Mouse (Mus musculus) intestine, embryonic 14.5 days (tissue): ENCODE measurements around the gene Fbxl12. TPM values are rescaled to one million over a fixed set of nuclear protein-coding genes. Genes with fewer than 3 reads are reported as not detected.

ENCODE experiments used
- ATAC-seq: fragments of 200-750 bp; cut with Nextera tagmentation; replicated peaks from 2 replicates; pipeline ENCODE4 v1.8.0; 2017; ENCODE audit warnings: low read depth, moderate number of reproducible peaks, moderate TSS enrichment, moderate library complexity; ENCODE audit not compliant: low FRiP score, low TSS enrichment
- DNase-seq: peaks from one replicate; pipeline ENCODE4 v3.0.0-alpha.2; 2018; ENCODE audit warnings: low spot score
- H3K27ac ChIP-seq: fragments of 300-500 bp; sonication (generic); 2 replicates; pipeline ENCODE4 v1.5.1; 2014; ENCODE audit warnings: low read depth, mild to moderate bottlenecking, control low read depth
- H3K27me3 ChIP-seq: fragments of 300-500 bp; sonication (generic); replicated peaks from 2 replicates; pipeline ENCODE4 v1.6.1; 2014; ENCODE audit warnings: low read length, control low read depth; ENCODE audit not compliant: control insufficient read depth, insufficient read depth
- H3K36me3 ChIP-seq: fragments of 300-500 bp; sonication (generic); 2 replicates; pipeline ENCODE4 v1.6.1; 2014; ENCODE audit warnings: low read length, control low read depth; ENCODE audit not compliant: control insufficient read depth, insufficient read depth
- H3K4me1 ChIP-seq: fragments of 300-500 bp; sonication (generic); replicated peaks from 2 replicates; pipeline ENCODE4 v1.6.1; 2014; ENCODE audit warnings: low read length, control low read depth, mixed read lengths; ENCODE audit not compliant: control insufficient read depth, insufficient read depth
- H3K4me2 ChIP-seq: fragments of 300-500 bp; sonication (generic); 2 replicates; pipeline ENCODE4 v1.6.1; 2014; ENCODE audit warnings: low read length
- H3K4me3 ChIP-seq: fragments of 300-500 bp; sonication (generic); 2 replicates; pipeline ENCODE4 v1.5.1; 2014; ENCODE audit warnings: low read depth, low read length, control low read depth, mixed read lengths
- H3K9ac ChIP-seq: fragments of 300-500 bp; sonication (generic); 2 replicates; pipeline ENCODE4 v1.6.1; 2014; ENCODE audit warnings: mild to moderate bottlenecking, low read length
- H3K9me3 ChIP-seq: fragments of 300-500 bp; sonication (generic); 2 replicates; pipeline ENCODE4 v1.6.1; 2016; ENCODE audit warnings: low read length, control low read depth; ENCODE audit not compliant: control insufficient read depth
- WGBS: fragments of 180-500 bp; shearing (Covaris S2); extraction: QIAGEN DNeasy Blood & Tissue Kit; methylation state at CpG from one replicate; pipeline ENCODE4 v1.1.7; 2014; 5-methylcytosine and 5-hydroxymethylcytosine counted together
- polyA plus RNA-seq: library from polyadenylated mRNA; unstranded; fragments of >200 nt; fragmentation: Nextera tagmentation; extraction: Ambion mirVana; gene quantifications from 2 replicates; pipeline ENCODE4 v1.2.1, GENCODE M21; 2014

Gene Fbxl12
- polyA plus RNA-seq, 1 experiment from 2014 or later, result 11.6 TPM

DNA sequence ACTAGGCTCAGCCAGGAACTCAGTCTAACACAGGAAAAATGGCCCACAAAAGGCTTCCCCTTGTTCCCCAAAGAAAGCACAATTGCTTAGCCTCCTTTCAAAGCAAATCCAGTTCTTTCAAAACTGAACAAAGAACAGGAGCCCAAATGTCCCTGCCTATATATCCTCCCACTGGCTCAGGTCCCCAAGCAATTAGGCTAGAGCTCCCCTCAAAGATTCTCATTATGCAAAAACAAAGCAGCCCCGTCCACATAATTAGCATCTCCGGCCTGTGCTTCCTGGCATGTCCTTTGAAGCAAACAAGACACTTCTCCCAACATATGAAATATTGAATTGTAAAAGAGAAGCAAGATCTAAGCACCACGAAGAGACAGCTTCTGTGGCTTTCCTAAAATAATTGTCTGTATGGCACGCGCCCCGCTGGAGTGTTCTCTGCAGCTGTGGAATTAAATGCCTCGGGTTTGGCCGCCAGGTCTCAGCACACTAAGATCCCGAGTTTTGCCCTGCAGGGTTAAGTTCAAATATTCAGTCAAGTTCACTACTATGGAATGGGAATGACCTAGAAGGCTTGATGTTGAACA, 35.9 kb upstream of the Fbxl12 start:
- Histone ChIP-seq H3K27ac (no peak overlapping the region), H3K36me3 (no peaks in the 10 kb centered on the region), H3K4me1 (no peaks in the 10 kb centered on the region), H3K9ac (no peak overlapping the region), H3K4me3 (no peak overlapping the region), H3K27me3 (no peaks in the 10 kb centered on the region), H3K4me2 (no peak overlapping the region), H3K9me3 (no peaks in the 10 kb centered on the region)
- ATAC-seq (no peak), DNase-seq (no peak)
- 82% methylated on average over 9 of the region's 9 CpGs for WGBS

DNA sequence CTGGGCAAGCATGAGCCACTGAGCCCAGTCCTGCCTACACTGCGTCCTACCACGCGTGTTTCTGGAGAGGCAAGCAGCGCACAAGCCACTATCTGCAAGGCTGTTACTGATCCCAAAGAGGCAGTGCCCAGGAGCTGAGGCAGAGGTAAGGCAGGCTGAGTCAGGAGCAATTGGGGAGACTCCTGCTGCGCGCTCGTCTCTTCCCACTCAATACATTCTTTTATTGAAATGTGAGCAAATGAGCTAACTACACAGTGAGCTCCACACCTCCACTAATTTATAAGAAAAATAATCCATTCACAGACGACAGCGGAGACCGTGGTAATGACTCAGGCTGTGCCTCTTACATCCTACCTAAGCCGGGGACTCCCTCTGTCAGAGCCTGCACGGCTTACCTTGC, 33.3 kb upstream of the Fbxl12 start:
- 90% methylated on average over 12 of the region's 12 CpGs for WGBS
- Histone ChIP-seq H3K27me3 (no peaks in the 10 kb centered on the region), H3K9me3 (no peaks in the 10 kb centered on the region), H3K36me3 (no peaks in the 10 kb centered on the region), H3K9ac (no peak overlapping the region), H3K4me3 (no peak overlapping the region), H3K4me2 (no peak overlapping the region), H3K27ac (no peak overlapping the region), H3K4me1 (no peaks in the 10 kb centered on the region)
- DNase-seq (no peak), ATAC-seq (no peak)

DNA sequence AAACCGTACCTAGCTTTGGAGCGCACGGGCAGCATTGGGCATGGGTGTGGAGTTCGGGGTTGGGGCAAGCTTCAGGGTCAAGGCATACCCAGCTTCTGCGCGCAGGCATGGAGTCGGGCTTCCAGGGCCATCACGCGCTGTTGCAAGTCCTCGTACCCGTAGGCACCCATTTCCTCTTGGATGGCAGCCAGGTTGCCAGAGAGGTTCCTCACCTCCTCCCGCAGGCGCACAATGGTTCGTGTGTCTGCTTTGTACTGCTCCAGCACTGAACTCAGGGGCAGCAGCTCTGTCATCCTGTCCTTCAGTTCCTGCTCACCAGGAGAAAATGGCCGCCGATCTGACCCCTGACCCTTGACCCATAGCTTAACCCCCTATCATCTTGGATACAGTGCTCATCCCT, 27.5 kb upstream of the Fbxl12 start:
- WGBS, result 86% methylated on average over 16 of the region's 16 CpGs
- no peaks in the 10 kb centered on the region for H3K36me3 ChIP-seq
- ATAC-seq, result no peak
- DNase-seq, result no peak
- H3K27ac ChIP-seq, result no peak overlapping the region
- H3K9me3 ChIP-seq, result no peaks in the 10 kb centered on the region
- H3K4me2 ChIP-seq, result no peak overlapping the region
- H3K27me3 ChIP-seq, result no peaks in the 10 kb centered on the region
- no peak overlapping the region for H3K9ac ChIP-seq
- no peaks in the 10 kb centered on the region for H3K4me1 ChIP-seq
- H3K4me3 ChIP-seq, result no peak overlapping the region

DNA sequence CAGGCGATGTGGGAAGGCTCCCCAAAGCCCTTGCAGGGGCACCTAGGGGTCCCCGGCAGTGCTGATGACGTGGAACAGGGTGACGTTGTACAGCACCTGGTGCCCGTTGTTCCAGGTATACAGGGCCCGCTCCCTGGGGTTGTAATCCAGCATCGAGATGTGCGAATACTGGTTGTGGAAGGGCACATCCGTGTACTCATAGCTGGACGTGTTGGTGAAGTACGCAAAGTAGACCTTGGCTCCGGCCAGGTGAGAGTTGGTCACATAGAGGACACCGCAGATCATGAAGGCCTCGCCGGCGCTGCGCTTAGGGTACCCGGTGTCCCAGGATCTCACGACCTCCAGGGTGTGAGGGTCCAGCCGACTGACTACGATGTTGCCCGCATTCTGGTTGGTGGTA, 23.5 kb upstream of the Fbxl12 start:
- H3K4me2 ChIP-seq, result no peak overlapping the region
- H3K4me3 ChIP-seq, result no peak overlapping the region
- H3K9ac ChIP-seq, result no peak overlapping the region
- ATAC-seq, result peak; percentile 17; the same call in 1 of the 2 replicates
- no peak overlapping the region for H3K27ac ChIP-seq
- peaks cover 4% of the 10 kb centered on the region; the same call in 1 of the 2 replicates for H3K4me1 ChIP-seq
- peaks cover 20% of the 10 kb centered on the region for H3K36me3 ChIP-seq
- DNase-seq, result no peak
- no peaks in the 10 kb centered on the region for H3K9me3 ChIP-seq
- H3K27me3 ChIP-seq, result no peaks in the 10 kb centered on the region
- WGBS, result 90% methylated on average over 22 of the region's 22 CpGs

DNA sequence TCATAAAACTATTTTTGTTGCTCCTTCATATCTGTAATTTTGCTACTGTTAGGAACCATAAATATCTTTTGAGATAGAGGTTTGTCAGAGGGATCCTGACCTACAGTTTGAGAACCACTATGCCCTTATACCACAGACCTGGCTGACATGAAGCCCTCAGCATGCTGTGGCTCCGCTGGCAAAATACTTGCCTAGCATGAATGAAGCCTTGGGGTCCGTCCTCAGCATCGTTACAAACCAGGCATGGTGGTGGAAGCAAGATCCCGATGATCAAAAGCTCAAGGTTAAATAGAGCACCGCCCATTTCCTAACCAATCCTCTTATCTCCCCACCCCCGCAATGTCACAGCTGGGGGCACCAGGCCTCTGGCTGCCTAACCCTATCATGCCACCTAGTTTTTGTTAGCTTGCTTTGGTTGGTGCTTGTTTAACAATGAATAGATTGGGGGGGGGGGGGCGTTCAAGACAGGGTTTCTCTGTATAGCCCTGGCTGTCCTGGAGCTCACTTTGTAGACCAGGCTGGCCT, 22.0 kb upstream of the Fbxl12 start:
- no peak overlapping the region for H3K4me2 ChIP-seq
- no peak overlapping the region for H3K4me3 ChIP-seq
- peaks cover 4% of the 10 kb centered on the region; the same call in 1 of the 2 replicates for H3K4me1 ChIP-seq
- ATAC-seq (no peak), DNase-seq (no peak)
- no peaks in the 10 kb centered on the region for H3K27me3 ChIP-seq
- H3K9ac ChIP-seq, result no peak overlapping the region
- H3K9me3 ChIP-seq, result no peaks in the 10 kb centered on the region
- H3K36me3 ChIP-seq, result peaks cover 35% of the 10 kb centered on the region
- no peak overlapping the region for H3K27ac ChIP-seq
- 17% methylated on average over 7 of the region's 7 CpGs for WGBS

DNA sequence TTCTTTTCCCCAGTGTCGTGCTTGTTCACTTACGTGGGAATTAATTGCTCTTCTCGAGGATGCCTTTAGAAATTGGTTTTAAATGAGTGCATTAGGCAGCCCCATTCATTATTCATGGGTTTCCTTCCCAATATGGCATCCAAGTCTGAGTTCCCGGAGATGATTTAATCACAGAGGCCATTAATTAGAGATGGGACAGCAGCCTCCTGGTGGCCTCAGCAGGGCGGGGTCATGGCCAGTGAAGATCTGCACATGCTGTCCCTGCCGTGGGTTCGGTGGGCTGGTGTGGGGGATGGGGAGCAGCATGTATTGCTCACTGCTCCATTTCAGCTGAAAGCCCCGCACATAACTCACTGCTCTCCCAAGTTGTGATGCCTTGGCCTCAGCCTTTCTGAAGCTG, 21.4 kb upstream of the Fbxl12 start:
- H3K9me3 ChIP-seq, result no peaks in the 10 kb centered on the region
- H3K27ac ChIP-seq, result no peak overlapping the region
- H3K4me3 ChIP-seq, result no peak overlapping the region
- peaks cover 42% of the 10 kb centered on the region for H3K36me3 ChIP-seq
- no peak overlapping the region for H3K9ac ChIP-seq
- ATAC-seq (no peak), DNase-seq (no peak)
- peaks cover 4% of the 10 kb centered on the region; the same call in 1 of the 2 replicates for H3K4me1 ChIP-seq
- no peak overlapping the region for H3K4me2 ChIP-seq
- WGBS, result 33% methylated on average over 8 of the region's 8 CpGs
- no peaks in the 10 kb centered on the region for H3K27me3 ChIP-seq

DNA sequence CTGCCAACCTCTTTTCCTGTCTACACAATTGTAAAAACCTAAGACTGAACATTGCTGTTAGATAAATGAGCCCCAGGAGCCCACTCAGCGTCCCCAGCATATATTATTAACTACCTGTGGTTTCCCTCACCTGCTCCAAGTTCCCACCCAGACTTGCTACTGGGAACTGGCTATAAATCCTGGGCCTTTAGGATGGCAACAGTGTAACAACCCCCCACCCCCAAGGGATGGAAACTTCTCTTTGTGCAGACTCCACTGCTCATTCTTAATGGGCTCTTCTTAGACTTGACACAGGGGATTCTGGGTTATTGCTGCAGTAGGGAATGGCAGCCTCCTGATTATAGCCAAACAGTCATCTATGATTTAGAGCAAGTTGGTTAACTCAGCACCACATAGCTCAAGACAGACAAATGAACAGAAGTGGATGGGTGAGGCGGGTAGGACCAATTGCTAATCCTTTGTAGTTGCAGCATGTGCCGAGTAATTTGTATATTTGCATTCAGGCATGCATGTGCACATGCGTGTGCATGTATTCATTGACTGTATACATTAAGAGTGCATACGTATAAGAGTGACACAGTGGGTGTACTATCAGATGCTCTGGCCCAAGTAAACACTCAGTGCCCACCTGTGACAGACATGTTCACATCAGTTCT, 20.5 kb upstream of the Fbxl12 start:
- 75% methylated on average over 5 of the region's 5 CpGs for WGBS
- no peak overlapping the region for H3K27ac ChIP-seq
- H3K4me2 ChIP-seq, result no peak overlapping the region
- H3K36me3 ChIP-seq, result peaks cover 50% of the 10 kb centered on the region
- peaks cover 4% of the 10 kb centered on the region; the same call in 1 of the 2 replicates for H3K4me1 ChIP-seq
- no peak for ATAC-seq
- H3K27me3 ChIP-seq, result no peaks in the 10 kb centered on the region
- no peak for DNase-seq
- H3K9me3 ChIP-seq, result no peaks in the 10 kb centered on the region
- H3K9ac ChIP-seq, result no peak overlapping the region
- H3K4me3 ChIP-seq, result no peak overlapping the region

DNA sequence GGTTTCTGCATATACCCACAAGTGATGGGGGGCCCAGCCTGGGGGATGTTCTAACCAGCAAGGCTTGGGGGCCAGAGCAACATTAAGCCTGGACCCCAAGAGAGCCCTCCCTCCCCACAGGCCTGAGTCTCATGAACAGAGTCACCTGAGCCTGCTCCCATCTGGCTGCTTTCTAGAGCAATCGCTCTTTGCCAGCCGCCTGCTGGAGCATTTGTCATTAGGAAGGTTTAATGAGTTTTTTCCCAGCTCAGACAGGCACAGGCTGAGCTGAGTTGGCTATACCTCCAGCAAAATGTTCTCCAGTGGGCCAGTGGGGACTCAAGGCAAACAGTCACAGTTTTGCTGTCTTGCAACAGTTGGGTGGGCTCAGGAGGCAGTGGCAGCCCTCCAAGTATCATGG, 19.8 kb upstream of the Fbxl12 start:
- Histone ChIP-seq H3K36me3 (peaks cover 57% of the 10 kb centered on the region), H3K9me3 (no peaks in the 10 kb centered on the region), H3K4me2 (no peak overlapping the region), H3K4me1 (peaks cover 4% of the 10 kb centered on the region; the same call in 1 of the 2 replicates), H3K4me3 (no peak overlapping the region), H3K9ac (no peak overlapping the region), H3K27ac (no peak overlapping the region), H3K27me3 (no peaks in the 10 kb centered on the region)
- ATAC-seq (no peak), DNase-seq (no peak)
- 82% methylated on average over 2 of the region's 2 CpGs for WGBS

DNA sequence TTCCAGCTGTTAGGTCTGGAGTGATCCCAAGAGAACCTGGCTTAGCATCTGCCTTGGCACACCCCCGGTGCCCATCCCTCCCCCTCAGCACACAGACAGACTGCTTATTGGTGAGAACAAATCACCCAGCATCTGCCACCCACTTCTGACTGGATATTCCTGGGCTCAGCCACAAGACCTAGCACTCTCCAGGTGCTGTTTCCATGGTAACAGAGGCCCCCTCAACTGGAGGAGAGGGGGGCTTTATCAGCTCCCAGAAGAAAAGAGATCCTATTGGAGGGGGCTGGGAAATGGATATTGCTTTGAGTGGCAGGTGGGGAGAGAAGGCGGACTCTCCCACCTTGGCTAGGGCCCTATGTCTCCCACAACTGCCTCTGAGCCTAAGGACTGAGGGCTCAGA, 19.4 kb upstream of the Fbxl12 start:
- Histone ChIP-seq H3K4me2 (no peak overlapping the region), H3K4me3 (no peak overlapping the region), H3K9ac (no peak overlapping the region), H3K9me3 (no peaks in the 10 kb centered on the region), H3K4me1 (peaks cover 4% of the 10 kb centered on the region; the same call in 1 of the 2 replicates), H3K27ac (no peak overlapping the region), H3K36me3 (peaks cover 60% of the 10 kb centered on the region), H3K27me3 (no peaks in the 10 kb centered on the region)
- WGBS, result 97% methylated on average over 2 of the region's 2 CpGs
- DNase-seq (no peak), ATAC-seq (no peak; the same call in 1 of the 2 replicates)
